Mouse (Mus musculus) frontal cortex, postnatal 14 days (tissue): ENCODE results near the gene Tdpoz5.
"Not testable (repeated sequence)": the region's sequence is repeated elsewhere in the genome, so short reads cannot be mapped to it uniquely, and the experiment has no call there.

Experiments used
- DNase-seq, 2 experiments: peaks; one replicate each; pipeline ENCODE4 v3.0.0; 2022; ENCODE audit warnings: low spot score in 2 of 2

The Tdpoz5 gene

GRCm38 (mm10) chr3:93961214-93961613 lies at the start of gene Tdpoz5:
Tdpoz5 (minus strand) TSS chr3:93961314.
- not testable (repeated sequence) for DNase-seq

- DNase-seq = not testable (repeated sequence)
Observed at GRCm38 (mm10) chr3:93968938-93969337, 7.8 kb upstream of the Tdpoz5 start.

DNA sequence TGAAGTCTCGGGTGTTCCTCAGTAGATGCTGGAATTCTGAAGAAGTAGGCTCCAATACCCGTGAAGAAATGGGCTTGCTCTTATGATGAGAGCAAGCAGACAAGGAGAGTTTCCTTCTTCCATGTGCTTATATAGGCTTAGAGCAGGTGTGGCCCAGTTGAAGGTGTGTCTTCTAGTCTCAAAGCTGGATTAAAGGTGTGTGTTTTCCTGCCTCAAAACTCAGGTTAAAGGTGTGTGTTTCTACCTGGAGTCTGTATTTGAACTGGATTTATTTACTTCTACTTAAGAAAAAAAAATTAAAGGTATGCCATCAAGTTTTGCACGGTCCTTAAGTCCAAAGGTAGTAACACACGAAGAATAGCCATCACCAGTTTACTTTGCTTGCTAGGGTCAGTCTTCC lies 17.7 kb downstream of the Tdpoz5 start, which contains the start of gene Gm9117:
Gm9117 (minus strand) TSS at position 101 of the 400 bp plus-strand sequence.
- not testable (repeated sequence) for DNase-seq

DNA sequence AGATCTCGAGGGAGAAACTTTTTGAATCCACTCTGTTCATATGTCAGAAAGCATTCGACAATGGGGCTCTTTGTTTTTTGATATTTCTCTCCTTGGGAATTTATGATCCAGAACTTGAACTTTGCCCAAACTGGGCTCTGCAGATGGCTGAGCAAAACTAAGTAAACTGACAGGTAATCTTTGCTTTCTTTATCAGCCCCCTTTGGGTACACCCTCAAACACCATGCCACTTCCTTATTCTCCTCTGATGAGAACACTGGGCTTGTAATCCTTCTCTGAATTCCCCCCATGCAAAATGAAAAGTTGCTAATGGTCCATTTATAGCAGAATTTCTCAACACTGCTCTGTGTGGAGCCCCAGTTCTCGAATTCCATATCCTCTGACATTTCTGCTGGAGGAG lies 22.7 kb downstream of the Tdpoz5 start:
- DNase-seq = not testable (repeated sequence)
